Comparison of ENCODE assay signal across 9 mouse cellular contexts in genomic region chr5:131083072-131083657, GRCm38 (mm10).
DNase-seq lines count a peak whose midpoint lies in the region; ATAC-seq and TF ChIP-seq lines count a peak whose summit lies in the region.
"Had no signal": no experiment of that assay in that cellular context is flagged by ENCODE, and none has a peak within 500 bp of the region (broad histone marks: within the 10 kb centered on the region; RNA-seq: fewer than 3 reads in every experiment).

No protein-coding gene starts in this region.

- no peak for ATAC-seq in hindbrain, embryonic 13.5 days (ENCODE audit: low FRiP score)
- ATAC-seq in hindbrain, embryonic 14.5 days (ENCODE audit: low FRiP score): no peak
- 0 out of 2 replicates have a peak, but pooled peaks have one; percentile 31 for ATAC-seq in midbrain, postnatal 0 days (ENCODE audit: low FRiP score)

- H3K4me3 ChIP-seq in hindbrain, embryonic 13.5 days: no peak overlapping the region
- no peak overlapping the region for H3K4me3 ChIP-seq in hindbrain, embryonic 10.5 days
- H3K4me3 ChIP-seq in cerebellum, adult 2 months (replicated peaks; ENCODE audit: insufficient read depth, low read depth, low read length): peak overlapping the region; percentile 6
- H3K4me3 ChIP-seq in hindbrain, embryonic 14.5 days (replicated peaks; ENCODE audit: low read length): no peak overlapping the region
- H3K4me3 ChIP-seq in midbrain, postnatal 0 days (ENCODE audit: low read depth, low read length): no peak overlapping the region
- H3K4me3 ChIP-seq: myocyte had no signal

- TF ChIP-seq POLR2A in cerebellum, adult 2 months (IDR thresholded peaks at IDR 0.05; ENCODE audit: borderline replicate concordance, insufficient read depth, low read length): no peak

- peak overlapping the region; percentile 78 for H3K27ac ChIP-seq in hindbrain, embryonic 13.5 days
- no peak overlapping the region for H3K27ac ChIP-seq in hindbrain, embryonic 10.5 days
- H3K27ac ChIP-seq in cerebellum, adult 2 months (ENCODE audit: insufficient read depth, low read length): peak overlapping the region; percentile 51
- H3K27ac ChIP-seq in hindbrain, embryonic 14.5 days: peak overlapping the region; percentile 58
- H3K27ac ChIP-seq in midbrain, postnatal 0 days (ENCODE audit: low read depth, low read length): peak overlapping the region; percentile 55

- H3K4me1 ChIP-seq in hindbrain, embryonic 13.5 days (replicated peaks): peaks cover 23% of the 10 kb centered on the region
- H3K4me1 ChIP-seq in hindbrain, embryonic 10.5 days (replicated peaks): peaks cover 3% of the 10 kb centered on the region; the same call in 1 of the 2 replicates
- peaks cover 4% of the 10 kb centered on the region; the same call in 1 of the 2 replicates for H3K4me1 ChIP-seq in cerebellum, adult 2 months (ENCODE audit: control insufficient read depth, insufficient read depth, low read length)
- no peaks in the 10 kb centered on the region for H3K4me1 ChIP-seq in hindbrain, embryonic 14.5 days (replicated peaks; ENCODE audit: control insufficient read depth, insufficient read depth, low read length)
- peaks cover 5% of the 10 kb centered on the region; the same call in 1 of the 2 replicates for H3K4me1 ChIP-seq in midbrain, postnatal 0 days (ENCODE audit: insufficient read depth, low read length)

- no peaks in the 10 kb centered on the region for H3K36me3 ChIP-seq in hindbrain, embryonic 13.5 days
- H3K36me3 ChIP-seq in hindbrain, embryonic 10.5 days: no peaks in the 10 kb centered on the region
- no peaks in the 10 kb centered on the region for H3K36me3 ChIP-seq in hindbrain, embryonic 14.5 days (replicated peaks; ENCODE audit: control insufficient read depth, insufficient read depth)
- no peaks in the 10 kb centered on the region; the same call in 1 of the 2 replicates for H3K36me3 ChIP-seq in midbrain, postnatal 0 days (ENCODE audit: insufficient read depth, low read length)

- no peak for TF ChIP-seq CTCF in cerebellum, adult 2 months (IDR thresholded peaks at IDR 0.05; ENCODE audit: borderline replicate concordance, insufficient read depth, low read depth, low read length)
- TF ChIP-seq CTCF in midbrain, postnatal 0 days (IDR thresholded peaks at IDR 0.05): no peak

- no peak overlapping the region for H3K9ac ChIP-seq in hindbrain, embryonic 13.5 days
- H3K9ac ChIP-seq in hindbrain, embryonic 14.5 days: no peak overlapping the region
- no peak overlapping the region for H3K9ac ChIP-seq in midbrain, postnatal 0 days (replicated peaks; ENCODE audit: low read length, poor library complexity, severe bottlenecking)

- no peaks in the 10 kb centered on the region for H3K9me3 ChIP-seq in hindbrain, embryonic 13.5 days
- H3K9me3 ChIP-seq in hindbrain, embryonic 10.5 days: no peaks in the 10 kb centered on the region
- H3K9me3 ChIP-seq in hindbrain, embryonic 14.5 days (ENCODE audit: control insufficient read depth, low read length): no peaks in the 10 kb centered on the region
- H3K9me3 ChIP-seq in midbrain, postnatal 0 days (ENCODE audit: low read length): no peaks in the 10 kb centered on the region

- WGBS in hindbrain, embryonic 13.5 days: 44% methylated on average over 14 of the region's 14 CpGs
- WGBS in hindbrain, embryonic 10.5 days: 73% methylated on average over 14 of the region's 14 CpGs
- WGBS in cerebellum, adult 2 months: 10% methylated on average over 14 of the region's 14 CpGs
- WGBS in hindbrain, embryonic 14.5 days: 38% methylated on average over 14 of the region's 14 CpGs
- 27% methylated on average over 14 of the region's 14 CpGs for WGBS in midbrain, postnatal 0 days

- DNase-seq in hindbrain, embryonic 10.5 days (ENCODE audit: low spot score): no peak
- DNase-seq in cerebellum, adult 2 months: peak; percentile 82 to 91
- DNase-seq in hindbrain, embryonic 14.5 days (ENCODE audit: low spot score): peak; percentile 57
- DNase-seq in midbrain, postnatal 0 days (ENCODE audit: low spot score): peak; percentile 75
- no peak for DNase-seq in T-cell, adult 2 months (ENCODE audit: low spot score)
- DNase-seq in thymus, postnatal 14 days: no peak
- no peak for DNase-seq in heart, adult 18-20 months

- H3K27me3 ChIP-seq in hindbrain, embryonic 13.5 days: no peaks in the 10 kb centered on the region
- H3K27me3 ChIP-seq in hindbrain, embryonic 10.5 days (ENCODE audit: insufficient read depth, poor library complexity, severe bottlenecking): no peaks in the 10 kb centered on the region
- H3K27me3 ChIP-seq in cerebellum, adult 2 months (ENCODE audit: control insufficient read depth, insufficient read depth, low read length): no peaks in the 10 kb centered on the region
- no peaks in the 10 kb centered on the region for H3K27me3 ChIP-seq in hindbrain, embryonic 14.5 days (ENCODE audit: control insufficient read depth, insufficient read depth, low read length)
- no peaks in the 10 kb centered on the region for H3K27me3 ChIP-seq in midbrain, postnatal 0 days (ENCODE audit: insufficient read depth, low read length)

- 0 out of 2 replicates have a peak overlapping the region, but pooled peaks have one; percentile 6 for H3K4me2 ChIP-seq in hindbrain, embryonic 13.5 days
- H3K4me2 ChIP-seq in hindbrain, embryonic 14.5 days (replicated peaks): peak overlapping the region; percentile 6; the same call in 1 of the 2 replicates
- H3K4me2 ChIP-seq in midbrain, postnatal 0 days (ENCODE audit: low read depth, low read length, poor library complexity, severe bottlenecking): 0 out of 2 replicates have a peak overlapping the region, but pooled peaks have one; percentile 7

Comparison
In these comparisons a context has a peak if more than half of its experiments do, and no peak if none do; other contexts are left out.
1. DNase-seq: peak in cerebellum, adult 2 months (2 of 2), hindbrain, embryonic 14.5 days (single experiment) and midbrain, postnatal 0 days (single experiment); none in hindbrain, embryonic 10.5 days (single experiment), T-cell, adult 2 months (single experiment), thymus, postnatal 14 days (single experiment) and heart, adult 18-20 months (0 of 2).
2. Peak in every context shown above with its lines, with median percentiles within 50 percentile points of each other: H3K4me2 ChIP-seq.